Mouse (Mus musculus) hindbrain, postnatal 0 days (tissue): ENCODE data around the gene 4921507P07Rik. TPM values are rescaled to one million over a fixed set of nuclear protein-coding genes. Genes with fewer than 3 reads are reported as not detected.
"Not testable (repeated sequence)": the region's sequence is repeated elsewhere in the genome, so short reads cannot be mapped to it uniquely, and the experiment has no call there.

Source experiments
- ATAC-seq: fragments of 200-750 bp; cut with Nextera tagmentation; 2 replicates; pipeline ENCODE4 v1.8.0; 2017; ENCODE audit warnings: mild to moderate bottlenecking, moderate TSS enrichment, moderate library complexity
- DNase-seq: peaks from one replicate; pipeline ENCODE4 v3.0.0-alpha.2; 2015; ENCODE audit warnings: low spot score
- H3K27ac ChIP-seq: fragments of 300-500 bp; sonication (generic); 2 replicates; pipeline ENCODE4 v1.5.1; 2014; ENCODE audit warnings: mild to moderate bottlenecking
- H3K27me3 ChIP-seq: fragments of 300-500 bp; sonication (generic); 2 replicates; pipeline ENCODE4 v1.6.1; 2014; ENCODE audit warnings: low read length, mixed read lengths; ENCODE audit not compliant: insufficient read depth
- H3K36me3 ChIP-seq: fragments of 300-500 bp; sonication (generic); 2 replicates; pipeline ENCODE4 v1.6.1; 2014; ENCODE audit warnings: low read length, mixed read lengths; ENCODE audit not compliant: insufficient read depth
- H3K4me1 ChIP-seq: fragments of 300-500 bp; sonication (generic); 2 replicates; pipeline ENCODE4 v1.6.1; 2014; ENCODE audit warnings: antibody characterized with exemption, low read length, mixed read lengths; ENCODE audit not compliant: insufficient read depth
- H3K4me2 ChIP-seq: fragments of 300-500 bp; sonication (generic); 2 replicates; pipeline ENCODE4 v1.6.1; 2014; ENCODE audit warnings: low read depth, mild to moderate bottlenecking, low read length, moderate library complexity, mixed read lengths
- H3K4me3 ChIP-seq: fragments of 300-500 bp; sonication (generic); 2 replicates; pipeline ENCODE4 v1.5.1; 2014; ENCODE audit warnings: low read length
- H3K9ac ChIP-seq: fragments of 300-500 bp; sonication (generic); replicated peaks from 2 replicates; pipeline ENCODE4 v1.6.1; 2014; ENCODE audit warnings: mild to moderate bottlenecking, low read length, moderate library complexity, mixed read lengths
- H3K9me3 ChIP-seq: fragments of 300-500 bp; sonication (generic); 2 replicates; pipeline ENCODE4 v1.6.1; 2016; ENCODE audit warnings: low read length, mixed read lengths
- CTCF ChIP-seq: IDR thresholded peaks from 2 replicates; pipeline ENCODE4 v1.5.1; 2016; ENCODE audit warnings: antibody characterized with exemption, control low read depth, low read depth
- WGBS: fragments of 180-500 bp; shearing (Covaris S2); extraction: QIAGEN DNeasy Blood & Tissue Kit; methylation state at CpG from one replicate; pipeline ENCODE4 v1.1.7; 2014; 5-methylcytosine and 5-hydroxymethylcytosine counted together
- polyA plus RNA-seq: library from polyadenylated mRNA; unstranded; fragments of >200 nt; fragmentation: Nextera tagmentation; extraction: Ambion mirVana; gene quantifications from 2 replicates; pipeline ENCODE4 v1.2.1, GENCODE M21; 2015
- total RNA-seq: library from RNA; depleted of rRNA; stranded (reverse); fragments of >200 nt; gene quantifications from 2 replicates; pipeline ENCODE4 v1.2.3, GENCODE M21; 2014; rRNA removed

Gene 4921507P07Rik
- 2.0 and 3.1 TPM in 2 replicates for total RNA-seq
- 2.6 and 3.4 TPM in 2 replicates for polyA plus RNA-seq

- Histone ChIP-seq H3K27ac (peak within 1 kb of the TSS; percentile 65), H3K4me3 (peak within 1 kb of the TSS; percentile 52), H3K9ac (peak within 1 kb of the TSS; percentile 71), H3K4me1 (peaks cover 3% of the 10 kb centered on the region; the same call in 1 of the 2 replicates), H3K4me2 (peak within 1 kb of the TSS; percentile 81), H3K9me3 (no peaks in the 10 kb centered on the region), H3K27me3 (no peaks in the 10 kb centered on the region), H3K36me3 (no peaks in the 10 kb centered on the region)
- ATAC-seq: peak; percentile 97
- under 1% methylated on average over 60 of the region's 62 CpGs for WGBS
- peak; percentile 95 for DNase-seq
- TF ChIP-seq CTCF: peak; percentile 87
Measured at GRCm38 (mm10) chr6:50596301-50597211, at the start of gene 4921507P07Rik. 4921507P07Rik (minus strand) TSS chr6:50596632.

- ATAC-seq: no peak
Measured at GRCm38 (mm10) chr6:50644701-50645100, 48.3 kb upstream of the 4921507P07Rik start.

GRCm38 (mm10) chr6:50641898-50642297 is 45.5 kb upstream of the 4921507P07Rik start:
- Histone ChIP-seq H3K9me3 (no peaks in the 10 kb centered on the region), H3K9ac (no peak overlapping the region), H3K36me3 (no peaks in the 10 kb centered on the region), H3K4me1 (0 out of 2 replicates have a peak, but pooled peaks cover 6% of the 10 kb centered on the region), H3K27ac (no peak overlapping the region), H3K4me3 (no peak overlapping the region), H3K27me3 (no peaks in the 10 kb centered on the region), H3K4me2 (no peak overlapping the region)
- ATAC-seq: no peak
- no peak for DNase-seq
- TF ChIP-seq CTCF: no peak
- WGBS: 76% methylated on average over 5 of the region's 5 CpGs

More at GRCm38 (mm10) chr6:50644701-50645100, 48.3 kb upstream of the 4921507P07Rik start:
- no peak for DNase-seq
- Histone ChIP-seq H3K27ac (no peak overlapping the region), H3K4me3 (no peak overlapping the region), H3K36me3 (no peaks in the 10 kb centered on the region), H3K4me1 (0 out of 2 replicates have a peak, but pooled peaks cover 6% of the 10 kb centered on the region), H3K9me3 (no peaks in the 10 kb centered on the region), H3K27me3 (no peaks in the 10 kb centered on the region), H3K9ac (no peak overlapping the region), H3K4me2 (no peak overlapping the region)
- WGBS: 56% methylated on average over 3 of the region's 3 CpGs
- TF ChIP-seq CTCF: no peak

GRCm38 (mm10) chr6:50640377-50640776 is 43.9 kb upstream of the 4921507P07Rik start:
- Histone ChIP-seq H3K9me3 (no peaks in the 10 kb centered on the region), H3K9ac (no peak overlapping the region), H3K27ac (no peak overlapping the region), H3K4me3 (no peak overlapping the region), H3K4me2 (no peak overlapping the region), H3K27me3 (no peaks in the 10 kb centered on the region), H3K36me3 (no peaks in the 10 kb centered on the region), H3K4me1 (0 out of 2 replicates have a peak, but pooled peaks cover 6% of the 10 kb centered on the region)
- DNase-seq (no peak), ATAC-seq (no peak)
- TF ChIP-seq CTCF: no peak
- 80% methylated on average over 4 of the region's 4 CpGs for WGBS

- Histone ChIP-seq H3K36me3 (no peaks in the 10 kb centered on the region), H3K9me3 (no peaks in the 10 kb centered on the region), H3K4me2 (no peak overlapping the region), H3K4me3 (no peak overlapping the region), H3K9ac (no peak overlapping the region), H3K27me3 (no peaks in the 10 kb centered on the region), H3K4me1 (0 out of 2 replicates have a peak, but pooled peaks cover 6% of the 10 kb centered on the region), H3K27ac (no peak overlapping the region)
- no peak for TF ChIP-seq CTCF
- DNase-seq: no peak
- WGBS: 37% methylated on average over 2 of the region's 2 CpGs
- ATAC-seq: no peak
Measured at GRCm38 (mm10) chr6:50639656-50640055, 43.2 kb upstream of the 4921507P07Rik start.

- not testable (repeated sequence) for H3K4me1 ChIP-seq, H3K27ac ChIP-seq, H3K9ac ChIP-seq, H3K27me3 ChIP-seq, ATAC-seq, DNase-seq, H3K36me3 ChIP-seq, H3K9me3 ChIP-seq, H3K4me3 ChIP-seq, H3K4me2 ChIP-seq
- WGBS: 64% methylated on average over 2 of the region's 2 CpGs
- peak; percentile 22 for TF ChIP-seq CTCF
Measured at GRCm38 (mm10) chr6:50626170-50626569, 29.7 kb upstream of the 4921507P07Rik start.
